Mouse (Mus musculus) forebrain, embryonic 10.5 days (tissue): ENCODE results near the gene Ddx39b. TPM values are rescaled to one million over a fixed set of nuclear protein-coding genes. Genes with fewer than 3 reads are reported as not detected.
"Not testable (repeated sequence)": the region's sequence is repeated elsewhere in the genome, so short reads cannot be mapped to it uniquely, and the experiment has no call there.

ENCODE experiments used
- DNase-seq: peaks from one replicate; pipeline ENCODE4 v3.0.0-alpha.2; 2017; ENCODE audit warnings: low spot score; ENCODE audit errors: extremely low spot score
- H3K27ac ChIP-seq: fragments of 300-500 bp; sonication (generic); 2 replicates; pipeline ENCODE4 v1.5.1; 2016; ENCODE audit warnings: mild to moderate bottlenecking
- H3K27me3 ChIP-seq: fragments of 300-500 bp; sonication (generic); 2 replicates; pipeline ENCODE4 v1.6.1; 2016; ENCODE audit warnings: mild to moderate bottlenecking; ENCODE audit not compliant: poor library complexity, severe bottlenecking
- H3K36me3 ChIP-seq: fragments of 300-500 bp; sonication (generic); replicated peaks from 2 replicates; pipeline ENCODE4 v1.6.1; 2016; ENCODE audit warnings: mild to moderate bottlenecking, moderate library complexity
- H3K4me1 ChIP-seq: fragments of 300-500 bp; sonication (generic); 2 replicates; pipeline ENCODE4 v1.6.1; 2016
- H3K4me3 ChIP-seq: fragments of 300-500 bp; sonication (generic); 2 replicates; pipeline ENCODE4 v1.5.1; 2016; ENCODE audit warnings: mild to moderate bottlenecking, moderate library complexity
- H3K9me3 ChIP-seq: fragments of 300-500 bp; sonication (generic); 2 replicates; pipeline ENCODE4 v1.6.1; 2016; ENCODE audit warnings: mild to moderate bottlenecking, moderate library complexity
- WGBS: fragments of 180-500 bp; shearing (Covaris S2); methylation state at CpG from one replicate; pipeline ENCODE4 v1.1.7; 2016; 5-methylcytosine and 5-hydroxymethylcytosine counted together
- microRNA-seq: library from miRNA; unstranded; fragments of <30 nt; microRNA quantifications from one replicate; pipeline ENCODE4, GENCODE M21; 2017
- polyA plus RNA-seq: library from polyadenylated mRNA; unstranded; fragments of >200 nt; fragmentation: Nextera tagmentation; extraction: Ambion mirVana; gene quantifications from 2 replicates; pipeline ENCODE4 v1.2.1, GENCODE M21; 2016

The Ddx39b gene
- polyA plus RNA-seq, 1 experiment from 2014 or later = 759 TPM

GRCm38 (mm10) chr17:35300261-35300945, 58.9 kb downstream of the Ddx39b start:
- WGBS = 85% methylated on average over 7 of the region's 7 CpGs
- not testable (repeated sequence) for H3K9me3 ChIP-seq, H3K36me3 ChIP-seq, H3K27ac ChIP-seq, H3K4me1 ChIP-seq, H3K27me3 ChIP-seq, DNase-seq, H3K4me3 ChIP-seq

DNA sequence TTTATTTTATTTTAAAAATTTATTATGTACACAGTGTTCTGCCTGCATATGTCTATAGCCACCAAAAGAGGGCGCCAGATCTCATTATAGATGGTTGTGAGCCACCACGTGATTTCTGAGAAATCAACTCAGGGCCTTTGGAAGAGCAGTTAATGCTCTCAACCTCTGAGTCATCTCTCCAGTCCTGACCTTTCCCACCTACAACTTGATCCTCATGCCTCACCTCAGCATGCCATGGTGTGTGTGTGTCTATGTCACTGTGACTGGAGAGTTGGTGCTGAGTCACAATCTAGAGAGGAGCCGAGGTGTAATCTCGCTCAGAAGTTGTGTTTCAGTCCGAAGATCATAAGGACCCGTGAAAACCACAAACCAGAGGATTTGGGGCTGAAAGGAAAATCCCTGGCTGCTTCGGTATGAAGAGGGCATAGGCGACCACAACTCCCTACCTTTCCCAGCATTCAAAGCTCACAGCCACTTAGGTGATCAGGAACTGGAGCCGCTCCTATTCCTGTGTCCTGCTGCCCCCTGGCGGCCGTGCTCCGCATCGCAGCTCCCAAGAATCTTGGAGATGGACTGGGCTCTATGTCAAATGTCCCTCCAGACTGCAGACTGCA, 60.2 kb downstream of the Ddx39b start:
- DNase-seq = peak; percentile 82
- Histone ChIP-seq H3K4me1 (no peaks in the 10 kb centered on the region), H3K27ac (no peak overlapping the region), H3K9me3 (no peaks in the 10 kb centered on the region; the same call in 1 of the 2 replicates), H3K27me3 (no peaks in the 10 kb centered on the region; the same call in 1 of the 2 replicates), H3K36me3 (no peaks in the 10 kb centered on the region), H3K4me3 (no peak overlapping the region)
- WGBS = 24% methylated on average over 13 of the region's 13 CpGs

GRCm38 (mm10) chr17:35303271-35303670, 61.7 kb downstream of the Ddx39b start:
- H3K4me1 ChIP-seq = no peaks in the 10 kb centered on the region
- 84% methylated on average over 2 of the region's 2 CpGs for WGBS
- no peaks in the 10 kb centered on the region for H3K36me3 ChIP-seq
- no peak for DNase-seq
- H3K27me3 ChIP-seq = no peaks in the 10 kb centered on the region; the same call in 1 of the 2 replicates
- H3K9me3 ChIP-seq = no peaks in the 10 kb centered on the region; the same call in 1 of the 2 replicates
- no peak overlapping the region for H3K4me3 ChIP-seq
- no peak overlapping the region for H3K27ac ChIP-seq

Small RNAs within 50 kb of the gene (microRNA-seq; reads per million reads assigned to microRNA genes)
- not detected for gene Mir6973a
- not detected for gene Mir6974
- gene Mir6975 = 2.7 reads per million
- 0.90 reads per million for gene Mir8094

Other genes starting within 250 kb of the Ddx39b start
- 229 and 234 TPM in 2 replicates for gene Vars, start 240.8 kb upstream of the Ddx39b start, polyA plus RNA-seq
- 0.19 and 0.22 TPM in 2 replicates for gene Vwa7, start 225.2 kb upstream of the Ddx39b start, polyA plus RNA-seq
- 3.0 and 4.1 TPM in 2 replicates for gene Sapcd1, start 213.7 kb upstream of the Ddx39b start, polyA plus RNA-seq
- gene Msh5, start 195.0 kb upstream of the Ddx39b start, polyA plus RNA-seq = 4.3 and 5.1 TPM in 2 replicates
- gene Clic1, start 191.8 kb upstream of the Ddx39b start, polyA plus RNA-seq = 174 and 179 TPM in 2 replicates
- 414 and 441 TPM in 2 replicates for gene Ddah2, start 182.7 kb upstream of the Ddx39b start, polyA plus RNA-seq
- gene Ly6g6c, start 176.4 kb upstream of the Ddx39b start, polyA plus RNA-seq = 0.25 TPM in 1 of 2 replicates, not detected in the other
- 0.59 and 0.72 TPM in 2 replicates for gene Mpig6b, start 175.6 kb upstream of the Ddx39b start, polyA plus RNA-seq
- 1.00 TPM in 1 of 2 replicates, not detected in the other for gene Ly6g6e, start 164.8 kb upstream of the Ddx39b start, polyA plus RNA-seq
- gene Ly6g6d, start 163.7 kb upstream of the Ddx39b start, polyA plus RNA-seq = 1.8 and 2.0 TPM in 2 replicates
- 0.46 and 0.69 TPM in 2 replicates for gene Ly6g6f, start 156.1 kb upstream of the Ddx39b start, polyA plus RNA-seq
- gene Abhd16a, start 152.5 kb upstream of the Ddx39b start, polyA plus RNA-seq = 51.8 and 52.7 TPM in 2 replicates
- not detected in 2 replicates for gene Ly6g5c, start 133.5 kb upstream of the Ddx39b start, polyA plus RNA-seq
- gene Ly6g5b, start 126.3 kb upstream of the Ddx39b start, polyA plus RNA-seq = 1.2 and 1.4 TPM in 2 replicates
- 33.9 and 42.2 TPM in 2 replicates for gene Gpank1, start 120.3 kb upstream of the Ddx39b start, polyA plus RNA-seq
- 290 and 303 TPM in 2 replicates for gene Csnk2b, start 119.7 kb upstream of the Ddx39b start, polyA plus RNA-seq
- 7.8 and 10.6 TPM in 2 replicates for gene D17H6S53E, start 115.4 kb upstream of the Ddx39b start, polyA plus RNA-seq
- 0.74 and 0.97 TPM in 2 replicates for gene Apom, start 109.7 kb upstream of the Ddx39b start, polyA plus RNA-seq
- gene Bag6, start 106.6 kb upstream of the Ddx39b start, polyA plus RNA-seq = 65.9 and 69.0 TPM in 2 replicates
- 195 and 200 TPM in 2 replicates for gene Prrc2a, start 76.8 kb upstream of the Ddx39b start, polyA plus RNA-seq
- 3.3 and 3.9 TPM in 2 replicates for gene Aif1, start 65.7 kb upstream of the Ddx39b start, polyA plus RNA-seq
- gene Lst1, start 53.3 kb upstream of the Ddx39b start, polyA plus RNA-seq = 3.3 and 4.7 TPM in 2 replicates
- 0.16 and 0.32 TPM in 2 replicates for gene Ltb, start 47.3 kb upstream of the Ddx39b start, polyA plus RNA-seq
- 0.10 TPM in 1 of 2 replicates, not detected in the other for gene Tnf, start 39.7 kb upstream of the Ddx39b start, polyA plus RNA-seq
- gene Lta, start 36.4 kb upstream of the Ddx39b start, polyA plus RNA-seq = not detected in 2 replicates
- gene Gm16181, start 20.9 kb upstream of the Ddx39b start, polyA plus RNA-seq = 0.53 TPM in 1 of 2 replicates, not detected in the other
- 7.0 and 7.7 TPM in 2 replicates for gene Atp6v1g2, start 8.1 kb upstream of the Ddx39b start, polyA plus RNA-seq
- gene Nfkbil1, start 6.0 kb upstream of the Ddx39b start, polyA plus RNA-seq = 10.0 and 11.5 TPM in 2 replicates
- 57.8 and 58.6 TPM in 2 replicates for gene H2-D1, start 21.0 kb downstream of the Ddx39b start, polyA plus RNA-seq
- gene H2-Q1, start 78.7 kb downstream of the Ddx39b start, polyA plus RNA-seq = not detected in 2 replicates
- gene H2-Q2, start 100.5 kb downstream of the Ddx39b start, polyA plus RNA-seq = 0.26 and 0.35 TPM in 2 replicates
- gene H2-Q4, start 137.9 kb downstream of the Ddx39b start, polyA plus RNA-seq = 3.0 and 3.1 TPM in 2 replicates
- 2.1 and 2.5 TPM in 2 replicates for gene H2-Q6, start 183.1 kb downstream of the Ddx39b start, polyA plus RNA-seq
- 18.5 and 19.8 TPM in 2 replicates for gene H2-Q7, start 197.4 kb downstream of the Ddx39b start, polyA plus RNA-seq
- gene H2-Q10, start 228.3 kb downstream of the Ddx39b start, polyA plus RNA-seq = 0.36 and 0.37 TPM in 2 replicates